Mouse (Mus musculus): ENCODE results near the gene Cdk8.

- no peak for TF ChIP-seq POLR2A (IDR thresholded peaks at IDR 0.05; ENCODE audit: low read depth, low read length)
- TF ChIP-seq CTCF (IDR thresholded peaks at IDR 0.05; ENCODE audit: extremely low read depth, insufficient read depth, insufficient read length, insufficient replicate concordance) = no peak
Measured at GRCm38 (mm10) chr5:146334410-146334809, 103.4 kb downstream of the Cdk8 start.

Measured in spleen, adult 2 months (tissue).